Mouse (Mus musculus) gastrocnemius, adult 18-20 months (tissue): ENCODE measurements around the gene Nkiras1. TPM values are rescaled to one million over a fixed set of nuclear protein-coding genes. Genes with fewer than 3 reads are reported as not detected.

Source experiments
- total RNA-seq, 2 experiments: library from RNA; stranded (reverse); gene quantifications; 2 replicates each; pipeline ENCODE4 v1.2.3; 2021

The Nkiras1 gene
- total RNA-seq, 2 experiments from 2014 or later, result 35.7 to 38.0 TPM

Other genes with a start within 250 kb of the Nkiras1 start
- gene Nr1d2, start 32.0 kb upstream of the Nkiras1 start, total RNA-seq, result 10 to 100 TPM; 60.7 to 61.4 TPM
- gene Rpl15, start 255 bp downstream of the Nkiras1 start, total RNA-seq, result 100 to 1,000 TPM; 521 to 526 TPM
- 10 to 100 TPM; 89.6 to 97.0 TPM for gene Ube2e1, start 60.7 kb downstream of the Nkiras1 start, total RNA-seq